Mouse (Mus musculus) embryonic facial prominence, embryonic 13.5 days (tissue): Measurements from ENCODE around the gene Ppard. TPM values are rescaled to one million over a fixed set of nuclear protein-coding genes. Genes with fewer than 3 reads are reported as not detected.

Experiments used
- ATAC-seq: fragments of 200-750 bp; cut with Nextera tagmentation; 2 replicates; pipeline ENCODE4 v1.8.0; 2017; ENCODE audit warnings: low read depth; ENCODE audit not compliant: insufficient number of reproducible peaks, insufficient read depth, low FRiP score, low TSS enrichment
- H3K27ac ChIP-seq: fragments of 300-500 bp; sonication (generic); 2 replicates; pipeline ENCODE4 v1.5.1; 2015; ENCODE audit warnings: moderate library complexity, mild to moderate bottlenecking, inconsistent platforms
- H3K27me3 ChIP-seq: fragments of 300-500 bp; sonication (generic); 2 replicates; pipeline ENCODE4 v1.6.1; 2015; ENCODE audit warnings: mild to moderate bottlenecking, inconsistent platforms
- H3K36me3 ChIP-seq: fragments of 300-500 bp; sonication (generic); 2 replicates; pipeline ENCODE4 v1.6.1; 2015; ENCODE audit warnings: mild to moderate bottlenecking, inconsistent platforms
- H3K4me1 ChIP-seq: fragments of 300-500 bp; sonication (generic); 2 replicates; pipeline ENCODE4 v1.6.1; 2015; ENCODE audit warnings: inconsistent platforms
- H3K4me2 ChIP-seq: fragments of 300-500 bp; sonication (generic); 2 replicates; pipeline ENCODE4 v1.6.1; 2015; ENCODE audit warnings: moderate library complexity, mild to moderate bottlenecking, inconsistent platforms
- H3K4me3 ChIP-seq: fragments of 300-500 bp; sonication (generic); 2 replicates; pipeline ENCODE4 v1.5.1; 2015; ENCODE audit warnings: mild to moderate bottlenecking, inconsistent platforms
- H3K9ac ChIP-seq: fragments of 300-500 bp; sonication (generic); 2 replicates; pipeline ENCODE4 v1.6.1; 2015; ENCODE audit warnings: mild to moderate bottlenecking, inconsistent platforms
- H3K9me3 ChIP-seq: fragments of 300-500 bp; sonication (generic); 2 replicates; pipeline ENCODE4 v1.6.1; 2016; ENCODE audit warnings: inconsistent platforms
- WGBS: fragments of 180-500 bp; shearing (Covaris S2); methylation state at CpG from one replicate; pipeline ENCODE4 v1.1.7; 2015; ENCODE audit warnings: mixed read lengths; 5-methylcytosine and 5-hydroxymethylcytosine counted together
- polyA plus RNA-seq: library from polyadenylated mRNA; unstranded; fragments of >200 nt; fragmentation: Nextera tagmentation; extraction: Ambion mirVana; gene quantifications from 2 replicates; pipeline ENCODE4 v1.2.1, GENCODE M21; 2015

Gene Ppard
- 3.2 and 3.3 TPM in 2 replicates for polyA plus RNA-seq

DNA sequence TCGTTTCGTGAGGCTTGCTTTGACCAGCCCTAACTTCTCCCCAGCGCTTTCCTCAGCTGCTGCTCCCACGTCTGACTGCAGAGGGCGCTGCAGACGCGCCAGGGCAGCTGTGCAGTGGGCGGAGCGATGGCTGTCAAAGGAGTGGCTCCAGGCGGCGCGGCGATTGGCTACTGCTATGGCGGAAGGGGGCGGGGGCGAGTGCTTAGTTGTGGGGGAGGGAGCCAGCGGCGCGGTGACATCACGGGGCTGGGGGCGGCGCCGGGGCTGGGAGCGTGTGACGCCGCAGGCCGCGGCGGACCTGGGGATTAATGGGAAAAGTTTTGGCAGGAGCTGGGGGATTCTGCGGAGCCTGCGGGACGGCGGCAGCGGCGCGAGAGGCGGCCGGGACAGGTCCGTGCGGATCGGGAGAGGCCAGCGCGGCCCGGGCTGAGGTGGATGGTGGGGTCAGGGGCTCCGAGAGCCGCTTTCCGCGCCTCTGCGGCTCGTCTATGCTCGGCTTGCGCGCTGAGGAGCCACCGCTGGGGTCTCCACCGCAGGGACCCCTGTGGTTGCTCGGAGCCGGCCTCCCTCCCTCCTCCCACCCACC, at the start of gene Ppard:
Gene Ppard (plus strand): TSS at position 226 of the 586 bp plus-strand sequence.
- WGBS = under 1% methylated on average over 57 of the region's 57 CpGs
- peak; percentile 83 for ATAC-seq

DNA sequence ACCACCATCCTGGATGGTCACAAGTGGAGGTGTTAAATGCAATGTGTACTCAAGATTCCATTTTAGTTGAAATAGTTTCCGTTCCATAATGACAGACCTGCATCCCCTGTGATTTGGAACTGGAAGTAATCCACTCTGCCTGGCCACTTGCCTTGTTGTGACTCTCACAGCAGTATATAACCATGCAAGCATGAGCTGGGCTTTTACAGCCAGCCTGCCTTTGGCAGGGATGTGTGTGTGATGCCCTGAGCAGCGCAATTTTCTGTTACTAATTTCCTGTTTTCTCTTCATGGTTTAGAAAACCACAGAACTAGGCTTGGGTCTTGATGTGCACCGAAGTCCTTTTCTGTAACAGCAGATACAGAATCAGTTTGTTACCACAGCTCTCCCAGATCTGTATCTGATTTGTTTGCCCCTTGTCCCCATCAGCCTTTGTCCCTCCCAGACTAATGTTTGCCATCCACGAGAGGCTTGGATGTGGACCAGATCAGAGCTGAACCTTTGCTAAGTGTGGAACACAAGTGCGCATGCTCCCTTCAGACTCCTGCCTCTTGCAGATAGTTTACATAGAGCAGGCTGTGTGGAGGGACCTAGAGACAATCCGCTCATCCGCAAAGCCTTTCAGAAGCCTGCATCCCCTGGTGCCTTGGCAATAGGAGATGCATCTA, 47.4 kb upstream of the Ppard start:
- 52% methylated on average over 7 of the region's 7 CpGs for WGBS
- Histone ChIP-seq H3K4me1 (peaks cover 43% of the 10 kb centered on the region), H3K4me2 (0 out of 2 replicates have a peak overlapping the region, but pooled peaks have one; percentile 16), H3K4me3 (no peak overlapping the region), H3K36me3 (peaks cover 23% of the 10 kb centered on the region), H3K27me3 (no peaks in the 10 kb centered on the region), H3K9ac (no peak overlapping the region), H3K27ac (peak overlapping the region; percentile 69), H3K9me3 (no peaks in the 10 kb centered on the region)
- no peak for ATAC-seq

More for the DNA sequence above, at the start of gene Ppard:
- H3K9ac ChIP-seq = peak within 1 kb of the TSS; percentile 95
- H3K36me3 ChIP-seq = peaks cover 16% of the 10 kb centered on the region
- peak within 1 kb of the TSS; percentile 89 for H3K27ac ChIP-seq
- H3K4me1 ChIP-seq = peaks cover 41% of the 10 kb centered on the region
- H3K9me3 ChIP-seq = no peaks in the 10 kb centered on the region
- no peaks in the 10 kb centered on the region for H3K27me3 ChIP-seq
- peak within 1 kb of the TSS; percentile 81 for H3K4me2 ChIP-seq
- peak within 1 kb of the TSS; percentile 85 for H3K4me3 ChIP-seq

DNA sequence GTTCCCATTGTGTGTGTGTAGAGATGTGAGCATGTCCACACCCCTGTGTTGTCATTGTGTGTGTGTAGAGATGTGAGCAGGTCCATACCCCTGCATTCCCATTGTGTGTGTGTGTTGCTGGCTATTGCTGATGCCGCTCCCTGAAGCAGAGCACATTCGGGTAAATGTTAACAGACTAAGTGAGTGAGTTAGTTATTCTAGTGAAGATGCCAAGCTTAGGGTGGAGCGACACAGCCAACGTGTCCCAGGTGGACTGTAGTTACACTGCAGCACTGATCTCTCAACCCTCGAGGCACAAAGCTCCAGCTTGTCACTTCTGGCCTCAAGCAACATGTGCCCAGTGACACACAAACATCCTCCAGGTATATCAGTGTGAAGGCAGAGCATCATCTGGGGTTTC, 44.2 kb upstream of the Ppard start:
- Histone ChIP-seq H3K4me3 (no peak overlapping the region), H3K4me2 (no peak overlapping the region), H3K4me1 (peaks cover 17% of the 10 kb centered on the region), H3K9me3 (no peaks in the 10 kb centered on the region), H3K27me3 (no peaks in the 10 kb centered on the region), H3K27ac (no peak overlapping the region), H3K36me3 (peaks cover 40% of the 10 kb centered on the region), H3K9ac (no peak overlapping the region)
- 85% methylated on average over 5 of the region's 5 CpGs for WGBS
- ATAC-seq = no peak

DNA sequence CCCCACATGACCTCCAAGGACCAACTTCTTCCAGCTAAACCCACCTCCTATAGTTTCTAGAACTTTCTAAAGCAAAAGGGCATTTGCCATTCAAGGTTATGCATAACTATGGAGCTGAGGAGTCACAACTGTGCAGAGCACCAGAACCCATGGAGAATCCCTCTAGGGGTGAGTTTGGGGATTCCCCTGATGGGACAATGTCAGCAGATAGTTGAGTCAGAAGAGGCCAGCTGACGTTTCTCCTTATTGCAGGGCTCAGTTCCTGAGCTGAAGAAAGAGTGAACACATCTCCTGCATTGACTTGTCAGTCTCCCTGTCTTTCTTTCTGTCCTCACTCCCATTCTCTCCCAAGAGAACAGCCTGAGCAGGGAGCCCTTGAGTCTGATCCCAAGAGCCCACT, 39.7 kb upstream of the Ppard start:
- H3K9me3 ChIP-seq = no peaks in the 10 kb centered on the region
- H3K27me3 ChIP-seq = no peaks in the 10 kb centered on the region
- 78% methylated on average over 1 of the region's 1 CpGs for WGBS
- H3K9ac ChIP-seq = no peak overlapping the region
- no peaks in the 10 kb centered on the region for H3K4me1 ChIP-seq
- H3K27ac ChIP-seq = no peak overlapping the region
- ATAC-seq = no peak
- peaks cover 71% of the 10 kb centered on the region for H3K36me3 ChIP-seq
- H3K4me3 ChIP-seq = no peak overlapping the region
- no peak overlapping the region for H3K4me2 ChIP-seq

DNA sequence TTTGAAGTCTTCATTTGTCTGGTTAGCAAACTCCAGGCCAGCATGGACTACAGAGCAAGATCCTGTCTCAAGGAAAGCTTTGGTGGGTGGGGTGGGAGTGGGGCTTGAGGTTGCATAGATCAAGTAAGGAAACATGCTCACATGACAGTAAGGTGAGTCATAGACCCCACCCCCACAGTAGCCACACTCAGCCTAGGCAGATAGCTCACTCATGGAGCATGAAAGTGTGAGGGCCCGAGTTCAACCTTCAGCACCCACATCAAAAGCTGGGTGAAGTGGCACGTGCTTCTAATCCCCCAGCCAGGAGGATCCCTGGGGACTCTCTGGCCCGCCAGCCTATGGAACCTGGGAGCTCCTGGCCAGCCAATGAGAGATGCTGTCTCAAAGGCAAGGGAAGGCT, 38.9 kb upstream of the Ppard start:
- H3K9ac ChIP-seq = no peak overlapping the region
- H3K9me3 ChIP-seq = no peaks in the 10 kb centered on the region
- H3K27ac ChIP-seq = no peak overlapping the region
- H3K4me1 ChIP-seq = no peaks in the 10 kb centered on the region
- no peaks in the 10 kb centered on the region for H3K27me3 ChIP-seq
- 81% methylated on average over 3 of the region's 3 CpGs for WGBS
- no peak for ATAC-seq
- no peak overlapping the region for H3K4me2 ChIP-seq
- H3K36me3 ChIP-seq = peaks cover 79% of the 10 kb centered on the region
- no peak overlapping the region for H3K4me3 ChIP-seq

DNA sequence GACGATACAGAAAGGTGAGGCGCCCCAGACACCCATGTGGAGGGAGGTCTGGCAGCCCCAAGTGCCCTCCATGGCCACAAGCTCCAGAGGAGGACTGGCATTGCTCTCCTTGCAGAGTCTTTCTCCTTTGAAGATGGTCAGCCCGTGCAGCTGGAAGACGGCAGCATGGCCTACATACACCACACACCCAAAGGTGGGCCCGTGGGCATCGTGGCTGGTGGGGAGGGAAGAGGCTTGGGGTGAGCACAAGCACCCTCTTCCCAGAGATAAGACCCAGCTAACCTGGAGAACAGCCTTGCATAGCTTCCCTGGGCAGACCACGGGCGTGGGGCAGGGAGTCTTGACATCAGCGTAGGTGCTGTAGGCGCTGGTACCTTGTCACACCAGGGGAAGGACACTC, 37.5 kb upstream of the Ppard start:
- 94% methylated on average over 10 of the region's 10 CpGs for WGBS
- Histone ChIP-seq H3K4me1 (no peaks in the 10 kb centered on the region), H3K27me3 (no peaks in the 10 kb centered on the region), H3K4me2 (no peak overlapping the region), H3K36me3 (peaks cover 85% of the 10 kb centered on the region), H3K9ac (no peak overlapping the region), H3K4me3 (no peak overlapping the region), H3K27ac (no peak overlapping the region), H3K9me3 (no peaks in the 10 kb centered on the region)
- ATAC-seq = no peak

DNA sequence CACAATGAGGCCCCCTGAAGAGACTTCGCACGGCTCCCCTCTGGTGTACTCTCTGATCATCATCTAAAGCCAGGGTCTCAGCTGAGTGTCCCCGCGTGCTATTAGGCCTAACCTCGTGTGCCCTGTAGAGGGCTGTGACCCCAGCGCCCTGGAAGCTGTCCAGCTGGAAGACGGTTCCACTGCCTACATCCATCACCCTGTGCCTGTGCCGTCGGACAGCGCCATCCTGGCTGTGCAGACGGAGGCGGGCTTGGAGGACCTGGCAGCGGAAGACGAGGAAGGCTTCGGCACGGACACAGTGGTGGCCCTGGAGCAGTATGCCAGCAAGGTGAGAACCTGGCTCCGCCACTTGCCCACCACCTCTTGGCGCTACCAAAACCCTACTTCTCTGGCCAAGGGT, 34.9 kb upstream of the Ppard start:
- no peak overlapping the region for H3K4me2 ChIP-seq
- no peaks in the 10 kb centered on the region for H3K9me3 ChIP-seq
- no peak for ATAC-seq
- no peak overlapping the region for H3K27ac ChIP-seq
- H3K4me1 ChIP-seq = no peaks in the 10 kb centered on the region
- H3K36me3 ChIP-seq = peaks cover 90% of the 10 kb centered on the region
- H3K4me3 ChIP-seq = no peak overlapping the region
- 79% methylated on average over 18 of the region's 18 CpGs for WGBS
- H3K9ac ChIP-seq = no peak overlapping the region
- no peaks in the 10 kb centered on the region for H3K27me3 ChIP-seq

DNA sequence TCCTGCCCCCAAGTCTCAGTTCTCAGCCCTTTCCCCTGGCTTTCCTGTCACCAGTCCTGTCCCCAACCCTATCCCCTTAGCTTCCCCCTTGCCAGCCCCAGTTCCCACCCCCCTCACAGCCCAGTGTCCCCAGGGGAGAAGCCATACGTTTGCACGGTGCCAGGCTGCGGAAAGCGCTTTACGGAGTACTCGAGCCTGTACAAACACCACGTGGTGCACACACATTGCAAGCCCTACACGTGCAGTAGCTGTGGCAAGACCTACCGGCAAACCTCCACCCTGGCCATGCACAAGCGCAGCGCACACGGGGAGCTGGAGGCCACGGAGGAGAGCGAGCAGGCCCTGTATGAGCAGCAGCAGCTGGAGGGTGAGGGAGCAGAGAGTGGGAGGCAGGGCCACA, 30.5 kb upstream of the Ppard start:
- no peak for ATAC-seq
- Histone ChIP-seq H3K9me3 (no peaks in the 10 kb centered on the region), H3K27me3 (no peaks in the 10 kb centered on the region), H3K4me3 (no peak overlapping the region), H3K4me2 (no peak overlapping the region), H3K4me1 (peaks cover 7% of the 10 kb centered on the region), H3K36me3 (peaks cover 72% of the 10 kb centered on the region), H3K27ac (no peak overlapping the region), H3K9ac (no peak overlapping the region)
- 75% methylated on average over 14 of the region's 14 CpGs for WGBS

DNA sequence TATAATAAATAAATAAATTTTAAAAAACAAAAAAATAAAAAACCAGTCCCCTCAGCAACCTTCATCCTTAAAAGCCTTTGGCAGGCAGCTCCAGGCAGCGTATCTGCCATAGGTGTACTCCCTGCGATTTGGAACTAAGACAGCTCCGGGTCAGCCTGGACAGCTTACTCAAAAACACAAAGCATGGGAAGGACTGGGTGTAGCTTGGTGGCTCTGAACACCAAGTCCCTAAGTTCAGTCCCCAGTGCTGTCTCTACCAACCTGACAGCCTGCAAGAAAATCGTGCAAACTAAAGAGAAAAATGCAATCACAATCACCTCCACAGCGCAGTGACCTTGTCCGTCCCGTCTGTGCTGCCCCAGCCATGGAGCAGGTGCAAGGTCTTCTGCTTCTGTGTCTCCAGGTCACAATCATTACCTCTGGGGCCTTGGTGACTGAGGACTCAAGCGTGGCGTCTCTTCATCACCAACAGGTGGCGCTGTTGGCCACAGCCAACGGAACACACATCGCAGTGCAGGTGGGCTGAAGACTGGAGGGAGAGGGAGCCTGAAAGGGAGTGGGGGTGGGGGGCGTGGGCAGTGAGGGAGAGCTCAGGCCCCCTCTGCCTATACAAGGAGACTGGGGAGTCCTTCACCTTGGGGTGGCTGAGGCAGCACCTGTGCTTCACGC, 28.3 kb upstream of the Ppard start:
- Histone ChIP-seq H3K9ac (no peak overlapping the region), H3K36me3 (peaks cover 52% of the 10 kb centered on the region), H3K9me3 (no peaks in the 10 kb centered on the region), H3K4me2 (no peak overlapping the region), H3K27ac (no peak overlapping the region), H3K27me3 (no peaks in the 10 kb centered on the region), H3K4me1 (peaks cover 28% of the 10 kb centered on the region), H3K4me3 (no peak overlapping the region)
- ATAC-seq = no peak
- 38% methylated on average over 14 of the region's 14 CpGs for WGBS

DNA sequence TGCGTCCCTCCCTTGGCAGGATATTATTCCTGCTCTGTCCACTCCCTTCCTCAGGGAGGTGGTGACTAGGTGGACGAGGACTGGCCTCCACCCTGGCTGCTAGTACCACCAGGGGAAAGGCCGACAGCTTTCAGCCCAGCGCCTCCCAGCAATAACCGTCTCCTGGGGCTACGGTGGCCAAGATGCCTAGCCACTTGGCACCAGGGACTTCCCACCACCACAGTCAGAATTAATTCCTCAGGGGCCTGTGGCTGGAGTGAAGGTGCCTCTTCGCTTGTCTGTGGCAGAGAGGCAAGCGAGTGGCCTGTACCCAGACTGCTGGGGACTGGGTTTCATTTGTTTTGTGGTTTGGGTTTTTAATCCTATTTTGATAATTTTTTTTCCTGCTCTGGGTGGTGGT, 27.1 kb upstream of the Ppard start:
- H3K27ac ChIP-seq = no peak overlapping the region
- peaks cover 40% of the 10 kb centered on the region for H3K36me3 ChIP-seq
- no peak overlapping the region for H3K4me3 ChIP-seq
- H3K27me3 ChIP-seq = no peaks in the 10 kb centered on the region
- no peak for ATAC-seq
- peaks cover 33% of the 10 kb centered on the region for H3K4me1 ChIP-seq
- 0 out of 2 replicates have a peak overlapping the region, but pooled peaks have one; percentile 27 for H3K9ac ChIP-seq
- WGBS = 87% methylated on average over 8 of the region's 8 CpGs
- no peak overlapping the region for H3K4me2 ChIP-seq
- no peaks in the 10 kb centered on the region for H3K9me3 ChIP-seq

DNA sequence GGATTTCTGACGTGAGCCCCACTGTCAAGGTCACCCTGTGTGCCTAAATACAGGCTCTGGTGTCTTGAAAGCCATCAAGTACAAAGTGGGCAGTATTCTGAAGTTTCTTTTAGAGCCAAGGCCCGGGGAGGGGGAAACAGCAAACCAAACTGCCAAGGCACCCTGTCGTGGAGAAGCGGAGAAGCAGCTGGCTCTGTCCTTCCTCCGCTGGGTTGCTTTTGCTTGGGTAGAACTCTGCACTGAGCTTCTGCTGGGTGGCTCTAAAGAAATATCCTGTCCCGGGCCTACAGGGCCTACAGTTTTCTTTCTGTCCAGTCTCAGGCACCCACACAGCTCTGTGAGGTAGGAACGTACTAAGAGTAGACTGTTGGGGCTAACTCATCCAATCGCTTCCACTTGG, 25.4 kb upstream of the Ppard start:
- H3K4me1 ChIP-seq = peaks cover 33% of the 10 kb centered on the region
- H3K4me3 ChIP-seq = no peak overlapping the region
- peak overlapping the region; percentile 75 for H3K4me2 ChIP-seq
- no peak for ATAC-seq
- H3K9me3 ChIP-seq = no peaks in the 10 kb centered on the region
- no peaks in the 10 kb centered on the region for H3K27me3 ChIP-seq
- peak overlapping the region; percentile 77 for H3K9ac ChIP-seq
- peaks cover 23% of the 10 kb centered on the region for H3K36me3 ChIP-seq
- peak overlapping the region; percentile 90 for H3K27ac ChIP-seq
- WGBS = 64% methylated on average over 8 of the region's 8 CpGs
